Mouse (Mus musculus) fat pad, adult 2 months (tissue): ENCODE data around the gene Adm.
"Not testable (repeated sequence)": the region's sequence is repeated elsewhere in the genome, so short reads cannot be mapped to it uniquely, and the experiment has no call there.

Source experiments
- DNase-seq: peaks from one replicate; pipeline ENCODE4 v3.0.0-alpha.2; 2011; ENCODE audit warnings: low read depth, low spot score; ENCODE audit errors: extremely low read depth

Gene Adm

GRCm38 (mm10) chr7:110628611-110629354 lies 1.3 kb downstream of the Adm start:
- DNase-seq, result no peak

DNA sequence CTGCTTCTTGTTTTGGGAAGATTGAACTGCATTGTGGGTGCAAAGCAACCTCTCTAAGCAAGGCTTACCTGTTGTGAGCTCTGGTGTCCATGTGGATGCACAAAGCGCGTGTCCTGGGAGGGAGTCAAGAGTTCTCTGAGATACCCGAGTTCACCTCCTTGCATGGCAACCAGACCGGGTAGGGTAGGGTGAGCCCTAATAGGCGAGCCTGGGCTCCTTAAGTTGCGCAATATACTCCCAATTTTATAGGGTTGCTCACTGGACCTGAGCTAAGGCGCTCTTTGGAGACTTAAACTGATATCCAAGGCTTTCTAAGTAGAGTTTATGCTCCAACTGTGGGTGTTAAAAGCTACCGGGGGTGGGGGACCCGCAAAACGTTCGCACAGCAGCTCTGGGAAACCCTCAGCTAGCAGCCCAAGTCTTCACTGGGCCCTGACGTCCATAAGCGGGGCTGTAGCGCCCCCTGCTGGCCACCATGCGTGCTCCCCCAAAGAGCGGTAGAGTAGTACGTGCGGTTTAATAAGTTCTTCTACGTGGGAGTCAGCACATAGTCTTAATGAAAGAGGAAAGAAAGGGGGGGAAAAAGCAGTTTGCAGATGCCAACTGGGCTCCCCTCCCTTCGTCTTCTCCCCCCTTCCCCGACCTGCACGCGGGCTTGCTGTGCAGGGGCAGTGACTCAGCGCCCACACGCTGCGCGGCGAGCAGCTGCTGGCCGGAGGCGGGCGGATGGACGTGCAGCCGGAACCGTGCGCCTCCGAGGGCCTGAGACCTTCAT lies 2.6 kb downstream of the Adm start:
- DNase-seq, result no peak

DNA sequence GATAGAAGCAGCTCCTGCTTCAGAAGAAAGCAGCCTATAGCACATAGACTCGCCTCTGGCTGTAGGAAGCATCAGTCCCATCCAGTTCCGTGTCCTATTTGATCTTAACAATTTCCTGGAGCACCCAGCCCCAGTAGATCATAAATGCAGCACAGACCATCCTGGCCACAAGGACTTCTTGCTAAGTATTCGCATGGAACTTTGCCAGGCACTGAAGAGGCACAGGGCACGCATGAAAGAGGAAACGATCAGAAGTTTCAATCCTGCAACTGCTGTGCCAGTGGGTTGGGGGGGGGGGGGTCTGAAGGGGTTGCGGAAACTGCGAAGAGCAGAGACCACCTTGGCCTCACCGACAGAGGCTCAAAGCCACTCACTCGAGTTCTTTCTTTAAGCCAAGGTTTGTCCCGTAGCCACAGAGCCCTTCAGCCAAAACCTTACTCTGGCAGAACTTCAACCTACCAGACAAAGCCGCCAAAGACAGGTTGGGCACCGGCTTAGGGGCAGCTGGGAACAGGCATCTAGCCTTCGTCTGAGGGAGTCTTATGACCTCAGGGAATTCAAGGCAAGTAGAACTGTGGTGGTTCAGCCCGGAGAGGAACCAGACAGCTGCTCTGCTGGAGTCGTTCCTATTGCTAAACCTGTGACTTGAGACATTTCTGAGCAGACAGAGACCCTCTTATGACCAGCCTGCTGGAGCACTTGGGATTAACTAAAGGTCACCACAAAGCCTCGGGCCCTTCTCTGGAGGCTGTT lies 3.9 kb downstream of the Adm start:
- no peak for DNase-seq

- DNase-seq, result no peak
These were observed 8.5 kb downstream of the Adm start for GRCm38 (mm10) chr7:110635929-110636328.

DNA sequence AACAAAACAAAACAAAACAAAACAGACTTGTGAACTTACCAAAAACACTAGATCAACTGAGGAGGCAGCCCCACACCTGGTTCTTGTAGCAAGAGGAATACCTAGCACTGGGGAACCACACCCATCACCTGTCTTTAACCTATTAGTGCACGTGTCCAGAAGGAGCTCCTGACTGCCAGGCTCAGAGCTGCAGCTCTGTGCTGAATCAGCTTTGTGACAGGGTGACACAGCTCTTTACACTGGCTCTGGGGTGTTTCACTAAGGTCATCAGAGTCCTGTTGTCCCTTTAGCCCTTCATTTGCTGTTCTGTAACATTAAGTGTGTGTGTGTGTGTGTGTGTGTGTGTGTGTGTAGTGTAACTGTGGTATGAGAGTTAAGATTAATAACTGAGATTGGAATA lies 9.1 kb downstream of the Adm start:
- no peak for DNase-seq

GRCm38 (mm10) chr7:110638305-110639110 lies 11.0 kb downstream of the Adm start:
- DNase-seq, result no peak

GRCm38 (mm10) chr7:110639291-110639915 lies 11.9 kb downstream of the Adm start:
- no peak for DNase-seq

- DNase-seq, result not testable (repeated sequence)
These were observed 12.5 kb downstream of the Adm start for GRCm38 (mm10) chr7:110639958-110640357.

DNA sequence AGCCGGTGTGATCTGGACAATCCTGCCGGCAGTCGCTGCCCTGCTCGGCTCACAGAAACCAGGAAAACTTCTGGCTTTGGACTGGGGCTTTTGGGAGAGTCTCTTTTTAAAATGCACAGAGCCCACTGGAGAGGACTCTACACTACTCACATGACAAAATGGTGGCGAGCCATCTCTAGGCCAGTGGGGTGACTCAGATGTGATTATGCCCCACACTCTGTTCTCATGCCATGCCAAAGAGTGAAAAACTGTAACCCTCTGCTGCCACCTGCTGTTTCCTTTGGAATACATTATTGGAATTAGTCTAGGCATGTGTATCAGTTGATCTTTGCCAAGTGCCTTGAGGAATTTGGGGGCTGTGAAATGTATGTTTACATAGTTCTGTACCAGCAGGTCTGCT lies 17.9 kb downstream of the Adm start:
- no peak for DNase-seq

GRCm38 (mm10) chr7:110645859-110646258 lies 18.4 kb downstream of the Adm start:
- DNase-seq, result no peak

DNA sequence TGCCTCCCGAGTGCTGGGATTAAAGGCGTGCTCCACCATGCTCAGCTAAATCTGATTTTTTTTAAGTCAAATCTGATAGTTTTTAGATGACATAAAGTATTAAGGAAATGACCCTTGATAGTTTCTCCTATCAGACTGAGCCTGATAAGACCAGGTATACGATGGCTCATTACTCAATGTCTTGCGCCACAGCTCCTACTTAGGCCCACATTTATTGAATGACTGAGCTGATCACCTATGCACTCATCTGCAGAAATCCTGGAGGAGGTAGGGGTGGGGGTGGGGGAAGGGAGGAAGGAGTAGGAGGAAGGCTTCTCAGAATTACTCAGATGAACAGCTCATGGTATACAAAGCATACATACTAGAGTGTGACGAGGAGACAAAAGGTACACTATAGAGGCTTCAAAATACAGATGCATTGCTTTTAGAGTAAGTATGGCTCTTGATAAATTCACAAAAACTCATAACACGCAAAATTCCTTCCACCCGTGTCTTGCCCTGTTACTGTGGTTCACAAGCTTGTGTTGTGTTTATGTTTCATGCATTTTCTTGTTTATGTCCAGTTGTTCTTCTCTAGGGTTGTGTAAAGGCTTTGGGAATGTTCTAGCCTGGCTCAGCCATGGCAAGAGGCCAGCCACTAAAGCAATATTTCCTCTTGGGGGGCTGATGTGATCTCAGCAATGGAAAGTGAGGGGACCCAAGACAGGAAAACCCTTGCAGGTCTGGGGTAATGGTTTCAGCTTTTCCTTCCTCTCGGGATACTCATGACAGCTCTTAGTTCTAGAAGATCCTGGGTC lies 19.3 kb downstream of the Adm start:
- DNase-seq, result no peak

DNA sequence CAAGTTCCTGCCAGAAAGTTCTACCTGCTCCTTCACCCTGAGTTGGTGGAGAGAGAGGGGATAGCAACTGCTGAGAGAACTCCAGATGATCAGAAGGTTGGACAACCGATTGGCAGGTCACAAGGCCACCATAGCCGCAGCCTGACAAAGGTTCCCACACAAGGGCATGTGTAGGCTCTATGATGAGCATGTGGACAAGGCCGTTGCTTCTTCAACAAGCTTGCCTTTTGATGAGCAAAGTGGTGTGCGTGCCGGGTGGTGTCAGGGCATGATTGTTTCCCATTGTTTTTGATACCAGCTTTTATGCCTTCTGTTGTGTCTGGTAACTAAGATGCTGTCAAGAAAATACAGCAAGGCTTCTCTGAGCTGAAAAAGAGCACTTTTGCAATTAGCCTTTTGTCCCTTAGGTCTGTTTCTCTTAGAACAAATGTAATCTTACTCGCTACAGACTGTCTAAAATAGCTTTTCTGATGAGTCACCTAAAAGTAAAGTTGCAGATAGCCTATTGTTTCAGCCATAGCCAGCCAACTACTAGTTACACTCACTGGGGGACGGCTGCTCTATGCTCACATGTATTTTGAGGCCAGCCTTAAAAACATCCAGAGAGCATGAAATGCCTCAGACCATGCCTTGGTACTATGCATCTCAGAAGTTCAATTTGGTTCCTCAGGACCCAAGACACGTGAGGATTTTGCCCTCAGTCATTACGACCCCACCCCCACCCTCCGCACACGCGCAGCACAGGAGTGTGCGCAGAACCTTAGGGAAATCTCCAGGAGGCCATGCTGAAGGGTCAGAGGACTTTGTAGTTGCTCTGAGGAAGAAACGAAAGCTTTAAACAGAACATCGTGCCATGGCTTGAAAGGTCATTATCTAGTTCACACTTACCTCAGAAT lies 20.3 kb downstream of the Adm start:
- DNase-seq, result no peak

DNA sequence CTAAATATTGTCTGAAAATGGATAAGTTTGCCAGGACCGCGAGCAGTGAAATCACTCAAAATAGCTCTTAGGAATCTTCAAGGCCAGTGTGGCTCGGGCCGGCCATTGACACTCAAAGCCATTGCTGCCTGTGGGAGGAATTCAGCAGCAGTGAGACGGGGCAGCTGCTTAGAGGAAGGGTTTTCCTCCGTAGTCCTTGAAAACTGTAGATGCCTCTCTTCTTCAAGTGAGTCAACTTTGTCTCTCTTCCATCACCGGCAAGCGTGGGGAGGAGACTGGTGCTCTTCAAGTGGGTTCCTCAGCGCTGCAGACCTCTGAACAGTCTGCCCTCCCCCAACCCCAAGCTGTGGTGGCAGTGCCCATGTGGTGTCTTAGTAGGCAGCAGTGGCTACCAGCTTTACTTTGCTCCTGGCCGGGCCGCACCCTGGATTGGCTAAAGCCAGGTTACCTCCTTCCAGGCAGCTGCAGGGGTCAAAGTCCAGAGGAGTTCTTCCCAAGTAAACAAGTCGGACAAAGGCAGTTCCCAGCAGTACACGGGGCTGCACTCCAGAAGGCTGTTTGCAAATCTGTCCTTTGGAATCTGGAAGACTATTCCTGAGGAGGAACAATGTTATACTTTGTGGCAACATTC lies 21.1 kb downstream of the Adm start:
- no peak for DNase-seq

DNA sequence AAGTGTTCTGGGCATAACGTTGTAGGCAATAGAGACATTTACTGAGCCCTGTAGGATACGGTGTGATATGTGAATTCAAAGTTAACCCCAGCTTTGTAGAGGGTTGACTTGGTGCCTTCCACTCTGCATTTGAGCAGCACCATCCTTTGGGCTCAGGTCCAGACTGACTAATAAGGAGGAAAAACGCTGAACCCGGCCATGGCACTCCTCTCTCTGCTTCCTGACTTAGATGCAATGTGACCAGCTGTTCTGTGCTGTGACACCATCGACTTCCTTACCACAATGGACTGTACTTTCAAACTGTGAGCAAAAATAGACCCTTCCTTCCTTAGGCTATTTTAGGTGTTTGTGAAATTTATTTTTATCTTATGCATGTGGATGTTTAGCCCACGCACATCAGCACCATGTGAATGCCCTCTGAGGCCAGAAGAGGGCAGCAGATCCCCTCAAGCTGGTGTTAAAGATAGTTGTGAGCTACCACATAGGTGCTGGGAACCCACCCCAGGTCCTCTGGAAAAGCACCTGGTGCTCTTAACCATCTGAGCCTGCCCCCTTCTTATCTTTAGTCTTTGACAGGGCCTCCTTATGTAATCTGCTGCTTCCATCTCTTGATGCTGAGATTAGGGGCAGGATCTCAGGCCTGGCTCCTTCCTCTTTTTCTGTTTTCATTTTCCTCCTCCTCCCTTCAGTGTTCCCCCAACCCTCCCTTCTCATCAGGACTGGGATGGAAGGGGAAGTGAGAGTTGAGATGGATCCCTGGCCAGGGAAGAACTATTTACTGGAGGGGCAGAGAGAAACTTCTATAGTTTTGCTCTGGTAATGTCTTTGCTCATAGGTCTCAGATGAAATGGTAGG lies 21.9 kb downstream of the Adm start:
- DNase-seq, result no peak

DNA sequence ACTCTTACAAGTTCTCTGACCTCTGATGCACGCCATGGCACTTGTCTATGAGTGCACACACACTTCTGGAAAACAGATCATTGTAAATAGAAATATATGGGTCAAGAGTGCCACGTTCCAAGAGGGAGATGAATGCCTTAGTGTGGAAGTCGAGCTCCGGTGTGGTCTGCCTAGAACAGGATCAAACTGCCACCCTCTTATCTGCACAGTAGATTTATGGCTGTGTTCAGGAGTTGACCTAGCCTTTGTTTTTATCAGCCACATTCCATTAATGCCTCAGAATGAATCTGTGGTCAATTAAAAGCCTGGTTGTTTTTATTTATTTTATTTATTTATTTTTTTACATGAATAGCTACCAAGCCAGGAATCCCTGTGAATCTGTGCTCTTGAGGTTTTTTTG lies 23.0 kb downstream of the Adm start:
- DNase-seq, result no peak

GRCm38 (mm10) chr7:110651091-110651490 lies 23.6 kb downstream of the Adm start:
- DNase-seq, result no peak

- no peak for DNase-seq
These were observed 27.8 kb downstream of the Adm start for GRCm38 (mm10) chr7:110655230-110655629.
